Mouse (Mus musculus): ENCODE results near the gene Omt2b. TPM values are rescaled to one million over a fixed set of nuclear protein-coding genes. Genes with fewer than 3 reads are reported as not detected.

Gene Omt2b
- total RNA-seq, 4 experiments from 2014 or later, result not detected

Other genes with a start within 250 kb of the Omt2b start
- gene Fbxo9, start 218.5 kb upstream of the Omt2b start, total RNA-seq (2022), result 10 to 100 TPM; 30.9 to 50.6 (median 45.5) TPM
- gene Ick, start 218.4 kb upstream of the Omt2b start, total RNA-seq (2022), result 10 to 100 TPM; 12.7 to 14.3 (median 13.3) TPM
- 100 to 1,000 TPM; 108 to 158 (median 147) TPM for gene Gsta4, start 144.8 kb upstream of the Omt2b start, total RNA-seq (2022)
- 10 to 100 TPM in 2 of 4 experiments, 1 to 10 TPM in 2; 2.9 to 17.3 (median 7.6) TPM for gene Gsta1, start 96.9 kb upstream of the Omt2b start, total RNA-seq (2022)
- 1 to 10 TPM in 3 of 4 experiments, under 1 TPM in 1; 0.43 to 6.3 (median 2.7) TPM for gene Gm3776, start 70.5 kb upstream of the Omt2b start, total RNA-seq (2022)
- gene Gm10639, start 37.7 kb upstream of the Omt2b start, total RNA-seq (2022), result 1 to 10 TPM in 2 of 4 experiments, under 1 TPM in 1, not detected in 1; 0.73 to 3.2 (median 2.0) TPM
- gene Omt2a, start 12.8 kb upstream of the Omt2b start, total RNA-seq (2022), result not detected
- gene Gsta2, start 28.2 kb downstream of the Omt2b start, total RNA-seq (2022), result 1 to 10 TPM; 1.4 to 4.4 (median 2.6) TPM
- not detected for gene Dppa5a, start 40.6 kb downstream of the Omt2b start, total RNA-seq (2022)
- not detected for gene Ooep, start 51.1 kb downstream of the Omt2b start, total RNA-seq (2022)
- gene Ddx43, start 68.2 kb downstream of the Omt2b start, total RNA-seq (2022), result not detected
- gene Cgas, start 115.6 kb downstream of the Omt2b start, total RNA-seq (2022), result under 1 TPM; 0.16 to 0.44 (median 0.28) TPM
- gene Mto1, start 120.6 kb downstream of the Omt2b start, total RNA-seq (2022), result 10 to 100 TPM; 23.6 to 29.9 (median 27.6) TPM
- gene Gm17324, start 121.2 kb downstream of the Omt2b start, total RNA-seq (2022), result not detected
- 100 to 1,000 TPM; 830 to 950 (median 884) TPM for gene Eef1a1, start 161.6 kb downstream of the Omt2b start, total RNA-seq (2022)

All from heart, adult 8-10 months (tissue).